Mouse (Mus musculus): ENCODE data around the gene Gm4985.
"Not testable (repeated sequence)": the region's sequence is repeated elsewhere in the genome, so short reads cannot be mapped to it uniquely, and the experiment has no call there.

Gm4985 gene

DNA sequence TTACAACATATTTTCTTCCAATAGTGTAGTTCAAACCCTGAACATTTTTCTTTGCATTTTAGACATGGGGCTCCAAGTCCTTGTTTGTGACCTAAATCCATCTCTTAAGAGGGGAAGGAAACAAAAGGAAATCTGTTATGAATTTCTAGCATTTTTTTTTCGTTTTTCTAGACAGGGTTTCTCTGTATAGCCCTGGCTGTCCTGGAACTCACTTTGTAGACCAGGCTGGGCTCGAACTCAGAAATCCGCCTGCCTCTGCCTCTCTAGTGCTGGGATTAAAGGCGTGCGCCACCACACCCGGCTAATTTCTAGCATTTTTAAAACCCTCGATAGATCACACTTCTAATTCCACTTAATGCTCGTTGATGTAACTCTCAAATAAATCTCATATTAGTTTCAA lies at the start of gene Gm4985:
Gm4985 (minus strand) TSS at position 101 of the 400 bp plus-strand sequence.
- DNase-seq (ENCODE audit: low spot score): not testable (repeated sequence)

GRCm38 (mm10) chrX:23954161-23954560 lies 4.6 kb downstream of the Gm4985 start:
- no peak for DNase-seq (ENCODE audit: low spot score)
